Mouse (Mus musculus): ENCODE results near the gene Gm6337. TPM values are rescaled to one million over a fixed set of nuclear protein-coding genes. Genes with fewer than 3 reads are reported as not detected.
"Not testable (repeated sequence)": the region's sequence is repeated elsewhere in the genome, so short reads cannot be mapped to it uniquely, and the experiment has no call there.

The Gm6337 gene
- total RNA-seq (2015) (not detected in 2 replicates), total RNA-seq (2017) (not detected in 2 replicates)

DNA sequence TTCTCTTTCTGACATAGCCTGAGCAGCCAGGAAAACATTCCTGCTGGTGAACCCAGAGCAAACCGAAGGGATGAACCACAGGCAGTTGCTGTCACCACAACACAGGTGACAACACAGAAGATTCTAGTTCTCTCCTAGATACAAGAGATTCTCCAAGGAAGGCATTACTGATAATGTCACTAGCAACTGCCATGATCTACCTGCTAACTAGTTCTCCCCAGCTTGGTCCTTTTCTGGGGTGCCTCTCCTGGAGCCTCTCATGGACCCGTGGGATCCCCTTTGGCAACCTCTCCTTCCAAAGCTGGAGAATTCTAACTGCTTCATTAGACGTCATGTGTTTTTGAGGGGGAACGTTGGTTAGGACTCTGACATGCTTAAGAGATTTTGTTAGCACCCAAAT, at the start of gene Gm6337:
Gene Gm6337, minus strand, starts transcription at position 101 of the 400 bp plus-strand sequence.
- ATAC-seq (replicated peaks; ENCODE audit: poor library complexity), result not testable (repeated sequence)

DNA sequence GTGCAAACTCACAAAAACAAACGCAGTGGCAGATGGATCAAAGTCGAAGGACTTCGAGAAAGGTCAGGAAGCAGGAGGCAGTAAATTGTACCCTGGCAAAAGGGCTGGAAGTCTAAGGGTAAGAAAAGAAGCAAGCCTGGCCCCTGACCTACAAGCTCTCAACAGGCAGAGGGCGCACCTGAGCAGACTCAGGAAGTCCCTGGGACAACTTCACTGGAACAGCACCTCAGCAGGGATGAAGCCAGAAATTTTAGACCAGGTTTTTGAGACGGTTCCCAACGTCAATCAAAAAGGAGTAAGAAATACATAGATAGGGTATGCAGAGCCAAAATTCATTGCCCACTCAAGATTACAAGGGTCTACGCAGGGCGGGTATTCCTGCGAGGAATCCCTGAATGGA, 49.4 kb upstream of the Gm6337 start:
- not testable (repeated sequence) for ATAC-seq (replicated peaks; ENCODE audit: poor library complexity)

DNA sequence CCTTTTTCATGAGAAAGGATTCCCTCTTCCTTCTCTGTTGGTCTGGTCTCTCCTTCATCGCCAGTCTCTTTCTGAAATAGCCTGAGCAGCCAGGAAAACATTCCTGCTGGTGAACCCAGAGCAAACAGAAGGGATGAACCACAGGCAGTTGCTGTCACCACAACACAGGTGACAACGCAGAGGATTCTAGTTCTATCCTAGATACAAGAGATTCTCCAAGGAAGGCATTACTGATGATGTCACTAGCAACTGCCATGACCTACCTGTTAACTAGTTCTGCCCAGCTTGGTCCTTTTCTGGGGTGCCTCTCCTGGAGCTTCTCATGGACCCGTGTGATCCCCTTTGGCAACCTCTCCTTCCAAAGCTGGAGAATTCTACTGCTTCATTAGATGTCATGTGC, 35.8 kb upstream of the Gm6337 start, which contains the start of gene Gm8206:
Gene Gm8206, minus strand, starts transcription at position 101 of the 400 bp plus-strand sequence.
- not testable (repeated sequence) for ATAC-seq (replicated peaks; ENCODE audit: poor library complexity)

Other genes with a start within 250 kb of the Gm6337 start
- gene Gm3424, start 227.9 kb downstream of the Gm6337 start, total RNA-seq (2015), result not detected in 2 replicates
- gene Gm3424, start 227.9 kb downstream of the Gm6337 start, total RNA-seq (2017), result not detected in 2 replicates
- gene Gm8237, start 177.9 kb downstream of the Gm6337 start, total RNA-seq (2015), result not detected in 2 replicates
- not detected in 2 replicates for gene Gm8237, start 177.9 kb downstream of the Gm6337 start, total RNA-seq (2017)
- gene Gm3248, start 96.5 kb downstream of the Gm6337 start, total RNA-seq (2015), result not detected in 2 replicates
- gene Gm3248, start 96.5 kb downstream of the Gm6337 start, total RNA-seq (2017), result not detected in 2 replicates
- gene Gm3453, start 79.1 kb downstream of the Gm6337 start, total RNA-seq (2015), result not detected in 2 replicates
- not detected in 2 replicates for gene Gm3453, start 79.1 kb downstream of the Gm6337 start, total RNA-seq (2017)
- not detected in 2 replicates for gene Gm8206, start 35.7 kb upstream of the Gm6337 start, total RNA-seq (2015)
- 1.9 TPM in 1 of 2 replicates, not detected in the other for gene Gm8206, start 35.7 kb upstream of the Gm6337 start, total RNA-seq (2017)
- 0.27 and 0.29 TPM in 2 replicates for gene Gm3468, start 50.4 kb upstream of the Gm6337 start, total RNA-seq (2015)
- 0.17 and 0.62 TPM in 2 replicates for gene Gm3468, start 50.4 kb upstream of the Gm6337 start, total RNA-seq (2017)
- gene Gm3476, start 67.5 kb upstream of the Gm6337 start, total RNA-seq (2015), result not detected in 2 replicates
- not detected in 2 replicates for gene Gm3476, start 67.5 kb upstream of the Gm6337 start, total RNA-seq (2017)
- not detected in 2 replicates for gene Gm21560, start 161.0 kb upstream of the Gm6337 start, total RNA-seq (2015)
- gene Gm21560, start 161.0 kb upstream of the Gm6337 start, total RNA-seq (2017), result not detected in 2 replicates
- 0.35 TPM in 1 of 2 replicates, not detected in the other for gene Gm3411, start 229.0 kb upstream of the Gm6337 start, total RNA-seq (2015)
- gene Gm3411, start 229.0 kb upstream of the Gm6337 start, total RNA-seq (2017), result not detected in 2 replicates
- gene Gm21103, start 246.6 kb upstream of the Gm6337 start, total RNA-seq (2015), result not detected in 2 replicates
- gene Gm21103, start 246.6 kb upstream of the Gm6337 start, total RNA-seq (2017), result not detected in 2 replicates

Data from megakaryocyte progenitor cell, adult 5-6 weeks (primary cell).